Mouse (Mus musculus): ENCODE data around the gene Shank1.

DNA sequence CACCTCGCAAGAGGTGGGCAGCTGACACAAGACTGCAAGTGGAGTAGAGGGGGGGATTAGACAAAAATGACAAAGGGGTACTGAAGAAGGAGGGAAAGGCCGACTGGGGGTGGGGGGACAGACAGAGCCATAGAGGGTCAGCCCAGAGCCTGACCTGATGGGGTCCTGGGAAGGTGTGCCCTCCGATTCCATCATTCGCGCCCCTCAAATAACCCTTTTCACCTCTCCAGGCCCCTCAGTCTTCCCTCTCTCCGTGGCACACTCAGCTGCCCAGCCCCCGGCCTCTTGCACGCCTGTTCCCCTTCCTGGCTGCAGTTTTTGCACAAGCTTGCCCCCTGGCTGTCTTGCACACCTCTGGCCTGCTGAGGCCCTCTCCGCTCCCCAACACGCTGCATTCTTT lies 47.5 kb downstream of the Shank1 start:
- no peak for TF ChIP-seq POLR2A (IDR thresholded peaks at IDR 0.05; ENCODE audit: borderline replicate concordance, control insufficient read depth, low read depth, low read length)
- no peak for TF ChIP-seq CTCF (IDR thresholded peaks at IDR 0.05; ENCODE audit: control insufficient read depth, insufficient read depth, low read length)

Measured in bone marrow, adult 2 months (tissue).